Mouse (Mus musculus) neural tube, embryonic 15.5 days (tissue): ENCODE measurements around the gene Yipf4. TPM values are rescaled to one million over a fixed set of nuclear protein-coding genes. Genes with fewer than 3 reads are reported as not detected.

Experiments
- ATAC-seq: fragments of 200-750 bp; cut with Nextera tagmentation; 2 replicates; pipeline ENCODE4 v1.8.0; 2017; ENCODE audit warnings: mild to moderate bottlenecking, moderate TSS enrichment, moderate library complexity; ENCODE audit not compliant: low FRiP score
- H3K27ac ChIP-seq: fragments of 300-500 bp; sonication (generic); replicated peaks from 2 replicates; pipeline ENCODE4 v1.5.1; 2015; ENCODE audit warnings: mild to moderate bottlenecking, inconsistent platforms
- H3K27me3 ChIP-seq: fragments of 300-500 bp; sonication (generic); replicated peaks from 2 replicates; pipeline ENCODE4 v1.6.1; 2015; ENCODE audit warnings: inconsistent platforms
- H3K36me3 ChIP-seq: fragments of 300-500 bp; sonication (generic); 2 replicates; pipeline ENCODE4 v1.6.1; 2015; ENCODE audit warnings: inconsistent platforms
- H3K4me1 ChIP-seq: fragments of 300-500 bp; sonication (generic); 2 replicates; pipeline ENCODE4 v1.6.1; 2015; ENCODE audit warnings: inconsistent platforms
- H3K4me2 ChIP-seq: fragments of 300-500 bp; sonication (generic); 2 replicates; pipeline ENCODE4 v1.6.1; 2015; ENCODE audit warnings: inconsistent platforms, mild to moderate bottlenecking, moderate library complexity
- H3K4me3 ChIP-seq: fragments of 300-500 bp; sonication (generic); replicated peaks from 2 replicates; pipeline ENCODE4 v1.5.1; 2015; ENCODE audit warnings: mild to moderate bottlenecking, inconsistent platforms
- H3K9ac ChIP-seq: fragments of 300-500 bp; sonication (generic); replicated peaks from 2 replicates; pipeline ENCODE4 v1.6.1; 2015; ENCODE audit warnings: mild to moderate bottlenecking, inconsistent platforms
- H3K9me3 ChIP-seq: fragments of 300-500 bp; sonication (generic); replicated peaks from 2 replicates; pipeline ENCODE4 v1.6.1; 2016; ENCODE audit warnings: inconsistent platforms
- WGBS: fragments of 180-500 bp; shearing (Covaris S2); methylation state at CpG from one replicate; pipeline ENCODE4 v1.1.7; 2015; ENCODE audit warnings: mixed read lengths; 5-methylcytosine and 5-hydroxymethylcytosine counted together
- polyA plus RNA-seq: library from polyadenylated mRNA; unstranded; fragments of >200 nt; fragmentation: Nextera tagmentation; extraction: Ambion mirVana; gene quantifications from 2 replicates; pipeline ENCODE4 v1.2.1, GENCODE M21; 2015

Gene Yipf4
- polyA plus RNA-seq, 1 experiment from 2014 or later: 56.1 TPM

- Histone ChIP-seq H3K4me1 (peaks cover 26% of the 10 kb centered on the region), H3K36me3 (no peaks in the 10 kb centered on the region), H3K9me3 (no peaks in the 10 kb centered on the region), H3K27ac (peak overlapping the region; percentile 98), H3K4me2 (peak overlapping the region; percentile 75), H3K27me3 (no peaks in the 10 kb centered on the region), H3K4me3 (peak overlapping the region; percentile 98), H3K9ac (peak overlapping the region; percentile 75)
- ATAC-seq: no peak
- 87% methylated on average over 9 of the region's 9 CpGs for WGBS
Measured at GRCm38 (mm10) chr17:74526806-74527653, 37.7 kb downstream of the Yipf4 start.

DNA sequence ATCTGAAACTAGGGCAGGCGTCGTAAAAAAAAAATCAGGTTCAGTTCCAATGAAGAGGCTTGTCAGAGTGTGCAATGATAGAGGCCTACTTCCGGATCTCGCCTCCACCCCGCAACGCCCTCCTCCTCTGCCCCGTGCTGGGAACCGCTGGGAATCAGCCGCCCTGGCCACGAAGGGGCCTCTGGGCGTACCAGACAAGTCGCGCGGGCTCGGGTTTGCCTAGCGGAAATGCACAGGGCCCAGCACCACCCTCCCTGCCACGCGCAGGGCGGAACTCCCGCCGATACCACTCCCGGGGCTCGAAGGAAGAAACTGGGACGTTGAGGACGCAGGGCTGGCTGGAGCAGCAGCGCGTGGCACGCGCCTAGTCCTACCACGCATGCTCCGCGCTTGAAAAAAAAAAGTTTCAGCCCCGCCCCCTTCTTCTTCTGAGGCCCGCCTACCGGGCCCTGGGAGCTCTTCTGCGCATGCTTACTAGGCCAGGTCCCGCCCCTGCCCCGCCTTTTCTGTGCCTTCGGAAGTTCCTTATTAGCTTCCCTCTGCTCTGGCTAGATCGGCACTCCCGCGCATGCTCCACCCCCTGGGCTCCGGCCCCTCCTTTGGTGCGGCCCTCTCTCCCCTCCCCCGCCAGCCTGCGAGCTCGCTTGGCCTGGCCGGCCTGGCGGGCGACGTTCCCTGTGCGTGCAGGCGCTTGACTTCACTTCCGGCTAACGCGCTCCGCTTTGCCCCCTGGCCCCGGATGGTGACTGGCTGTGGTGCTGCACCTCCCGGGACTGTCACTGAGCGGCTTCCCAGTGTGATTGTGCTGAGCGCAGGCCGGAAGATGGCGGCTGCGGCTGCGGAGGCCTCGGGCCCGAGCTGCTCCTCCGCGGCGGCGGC is 38.7 kb downstream of the Yipf4 start, which contains the start of gene Birc6:
Gene Birc6, plus strand, starts transcription at position 567 of the 879 bp plus-strand sequence.
- peak; percentile 98 for ATAC-seq
- peak within 1 kb of the TSS; percentile 98 for H3K27ac ChIP-seq
- H3K4me2 ChIP-seq: peak within 1 kb of the TSS; percentile 75
- H3K9ac ChIP-seq: peak within 1 kb of the TSS; percentile 98
- H3K9me3 ChIP-seq: no peaks in the 10 kb centered on the region
- H3K36me3 ChIP-seq: no peaks in the 10 kb centered on the region
- H3K4me1 ChIP-seq: peaks cover 26% of the 10 kb centered on the region
- peak within 1 kb of the TSS; percentile 98 for H3K4me3 ChIP-seq
- under 1% methylated on average over 71 of the region's 71 CpGs for WGBS
- no peaks in the 10 kb centered on the region for H3K27me3 ChIP-seq

- Histone ChIP-seq H3K4me2 (peak overlapping the region; percentile 67), H3K27me3 (no peaks in the 10 kb centered on the region), H3K9me3 (no peaks in the 10 kb centered on the region), H3K27ac (peak overlapping the region; percentile 98), H3K9ac (peak overlapping the region; percentile 98), H3K36me3 (no peaks in the 10 kb centered on the region), H3K4me3 (peak overlapping the region; percentile 98), H3K4me1 (peaks cover 26% of the 10 kb centered on the region)
- WGBS: under 1% methylated on average over 68 of the region's 72 CpGs
- ATAC-seq: peak; percentile 64
Measured at GRCm38 (mm10) chr17:74528648-74529532, 39.6 kb downstream of the Yipf4 start.

DNA sequence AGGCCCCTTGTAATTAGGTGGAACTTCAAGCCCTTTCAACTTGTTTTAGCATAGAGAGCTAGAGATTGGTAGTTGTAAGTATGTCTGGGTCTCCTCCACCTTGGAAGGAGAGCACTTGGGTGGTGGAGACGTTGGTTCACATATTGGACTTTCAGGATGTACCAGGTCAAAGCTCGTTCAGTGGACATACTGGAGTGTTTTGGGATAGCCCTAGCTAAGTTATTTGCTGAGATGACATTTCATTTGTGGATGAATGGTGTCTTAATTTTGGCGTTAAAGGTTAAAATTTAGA is 40.2 kb downstream of the Yipf4 start:
- Histone ChIP-seq H3K9me3 (no peaks in the 10 kb centered on the region), H3K4me1 (peaks cover 26% of the 10 kb centered on the region), H3K4me2 (peak overlapping the region; percentile 67), H3K36me3 (no peaks in the 10 kb centered on the region), H3K27ac (peak overlapping the region; percentile 98), H3K4me3 (peak overlapping the region; percentile 98), H3K27me3 (no peaks in the 10 kb centered on the region), H3K9ac (peak overlapping the region; percentile 98)
- 22% methylated on average over 3 of the region's 3 CpGs for WGBS
- ATAC-seq: no peak

DNA sequence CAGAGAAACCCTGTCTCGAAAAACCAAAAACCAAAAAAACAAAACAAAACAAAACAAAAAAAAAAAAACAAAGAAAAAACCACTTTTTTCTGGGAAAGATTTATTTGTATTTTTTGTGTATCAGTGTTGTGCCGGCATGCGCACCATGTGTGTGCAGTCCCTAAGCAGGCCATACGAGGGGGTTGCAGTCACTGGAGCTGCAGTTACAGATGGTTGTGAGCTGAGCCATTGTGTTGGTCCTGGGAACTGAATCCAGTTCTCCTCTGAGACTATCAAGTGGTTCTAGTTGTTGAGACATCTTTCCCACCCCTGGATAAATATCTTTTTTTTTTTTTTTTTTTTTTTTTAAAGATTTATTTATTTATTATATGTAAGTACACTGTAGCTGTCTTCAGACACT is 45.7 kb downstream of the Yipf4 start:
- no peak overlapping the region for H3K9ac ChIP-seq
- H3K4me1 ChIP-seq: peaks cover 9% of the 10 kb centered on the region
- no peak overlapping the region for H3K4me3 ChIP-seq
- no peak overlapping the region for H3K27ac ChIP-seq
- 96% methylated on average over 4 of the region's 4 CpGs for WGBS
- ATAC-seq: no peak
- H3K4me2 ChIP-seq: no peak overlapping the region
- H3K27me3 ChIP-seq: no peaks in the 10 kb centered on the region
- H3K9me3 ChIP-seq: no peaks in the 10 kb centered on the region
- H3K36me3 ChIP-seq: no peaks in the 10 kb centered on the region

GRCm38 (mm10) chr17:74537526-74537925 is 48.2 kb downstream of the Yipf4 start:
- Histone ChIP-seq H3K27me3 (no peaks in the 10 kb centered on the region), H3K9ac (no peak overlapping the region), H3K4me3 (no peak overlapping the region), H3K4me2 (no peak overlapping the region), H3K36me3 (no peaks in the 10 kb centered on the region), H3K27ac (no peak overlapping the region), H3K4me1 (no peaks in the 10 kb centered on the region), H3K9me3 (no peaks in the 10 kb centered on the region)
- 67% methylated on average over 1 of the region's 1 CpGs for WGBS
- ATAC-seq: no peak

GRCm38 (mm10) chr17:74543615-74544014 is 54.3 kb downstream of the Yipf4 start:
- H3K4me1 ChIP-seq: no peaks in the 10 kb centered on the region
- no peaks in the 10 kb centered on the region for H3K27me3 ChIP-seq
- H3K4me3 ChIP-seq: no peak overlapping the region
- H3K27ac ChIP-seq: no peak overlapping the region
- peaks cover 22% of the 10 kb centered on the region for H3K36me3 ChIP-seq
- WGBS: 91% methylated on average over 2 of the region's 2 CpGs
- no peaks in the 10 kb centered on the region for H3K9me3 ChIP-seq
- ATAC-seq: no peak
- no peak overlapping the region for H3K9ac ChIP-seq
- no peak overlapping the region for H3K4me2 ChIP-seq

Other genes starting within 250 kb of the Yipf4 start
- 56.6 and 63.5 TPM in 2 replicates for gene Memo1, start 194.0 kb upstream of the Yipf4 start, polyA plus RNA-seq
- gene Dpy30, start 165.5 kb upstream of the Yipf4 start, polyA plus RNA-seq: 236 and 249 TPM in 2 replicates
- 24.1 and 31.5 TPM in 2 replicates for gene Spast, start 150.5 kb upstream of the Yipf4 start, polyA plus RNA-seq
- gene Slc30a6, start 93.9 kb upstream of the Yipf4 start, polyA plus RNA-seq: 31.4 and 32.6 TPM in 2 replicates
- gene Nlrc4, start 30.4 kb upstream of the Yipf4 start, polyA plus RNA-seq: 0.37 and 0.78 TPM in 2 replicates
- 80.0 and 81.9 TPM in 2 replicates for gene Birc6, start 38.8 kb downstream of the Yipf4 start, polyA plus RNA-seq
- 15.0 and 19.9 TPM in 2 replicates for gene Ttc27, start 228.2 kb downstream of the Yipf4 start, polyA plus RNA-seq